Mouse (Mus musculus) skeletal muscle tissue, postnatal 0 days (tissue): ENCODE results near the gene Mxi1. TPM values are rescaled to one million over a fixed set of nuclear protein-coding genes. Genes with fewer than 3 reads are reported as not detected.

Experiments
- polyA plus RNA-seq: library from polyadenylated mRNA; unstranded; fragments of >200 nt; fragmentation: Nextera tagmentation; extraction: Ambion mirVana; gene quantifications from 2 replicates; pipeline ENCODE4 v1.2.1, GENCODE M21; 2015

Mxi1 gene
- 23.9 and 31.4 TPM in 2 replicates for polyA plus RNA-seq

GRCm38 (mm10) chr19:53310348-53310747, at the start of gene Mxi1:
TSS of gene Mxi1 (plus strand) at chr19:53310518.

GRCm38 (mm10) chr19:53371666-53372065, 61.3 kb downstream of the Mxi1 start, which contains the start of gene Gm10197:
TSS of gene Gm10197 (minus strand) at chr19:53371766.

GRCm38 (mm10) chr19:53390495-53391007, 80.2 kb downstream of the Mxi1 start, which contains the start of gene Smndc1:
TSS of gene Smndc1 (minus strand) at chr19:53390578.

Other genes starting within 250 kb of the Mxi1 start
- 32.8 and 38.5 TPM in 2 replicates for gene Add3, start 170.1 kb upstream of the Mxi1 start, polyA plus RNA-seq
- not detected in 2 replicates for gene Gm10197, start 61.2 kb downstream of the Mxi1 start, polyA plus RNA-seq
- 26.2 and 28.6 TPM in 2 replicates for gene Smndc1, start 80.1 kb downstream of the Mxi1 start, polyA plus RNA-seq
- 0.99 and 1.6 TPM in 2 replicates for gene Dusp5, start 218.6 kb downstream of the Mxi1 start, polyA plus RNA-seq